Mouse (Mus musculus) inflammation-experienced regulatory T-cells, adult 6 months (primary cell): ENCODE results near the gene Lin7c. TPM values are rescaled to one million over a fixed set of nuclear protein-coding genes. Genes with fewer than 3 reads are reported as not detected.
"Not testable (repeated sequence)": the region's sequence is repeated elsewhere in the genome, so short reads cannot be mapped to it uniquely, and the experiment has no call there.

Experiments
- ATAC-seq: one replicate; pipeline ENCODE4 v1.8.0; 2017
- polyA plus RNA-seq, 3 experiments: library from polyadenylated mRNA; unstranded; fragments of 100-300 nt; shearing (Covaris generic); gene quantifications; one replicate each; pipeline ENCODE4 v1.2.1; 2017

Lin7c gene
- 10 to 100 TPM; 63.9 to 72.9 (median 64.9) TPM for polyA plus RNA-seq

GRCm38 (mm10) chr2:109890597-109890996 lies at the start of gene Lin7c:
Lin7c (plus strand) TSS chr2:109890853.
- ATAC-seq, result peak; percentile 94

DNA sequence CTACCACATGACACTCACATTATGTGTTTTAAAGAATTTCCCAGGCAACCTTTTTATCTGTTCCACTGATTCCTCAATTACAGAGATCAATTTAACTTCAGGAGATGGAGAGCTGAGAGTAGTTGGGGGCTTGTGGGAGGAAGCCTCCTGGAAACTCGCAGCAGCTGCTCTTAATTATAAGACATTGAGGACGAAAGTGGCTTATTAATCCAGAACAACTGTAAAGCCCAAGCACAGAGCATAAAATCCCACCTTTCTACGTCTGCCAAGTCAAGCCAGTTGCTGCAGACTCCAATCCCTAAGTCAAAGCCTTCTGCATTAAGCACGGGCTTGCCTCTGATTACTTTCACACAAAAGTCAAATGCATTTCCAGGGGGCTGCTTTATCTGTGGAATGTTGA lies 44.3 kb upstream of the Lin7c start:
- no peak for ATAC-seq

DNA sequence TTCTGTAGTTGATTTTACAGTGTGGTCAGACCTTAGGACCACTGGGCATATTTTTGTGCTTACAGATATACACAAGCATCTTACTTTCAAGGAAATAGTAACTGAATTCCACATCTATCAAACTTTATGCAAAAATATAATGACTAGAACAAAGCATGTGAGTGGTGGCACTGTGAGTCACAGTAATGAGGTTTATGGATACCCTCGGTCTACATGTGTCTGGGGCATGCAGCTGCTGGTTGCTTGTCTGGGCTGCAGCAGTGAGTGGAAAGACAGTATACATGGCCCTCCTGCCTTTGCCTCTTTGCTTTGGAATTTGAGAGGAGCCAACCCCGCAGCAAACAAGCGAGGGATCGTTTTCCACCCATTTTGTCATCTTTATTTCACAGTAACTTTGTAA lies 42.3 kb upstream of the Lin7c start:
- ATAC-seq, result no peak

DNA sequence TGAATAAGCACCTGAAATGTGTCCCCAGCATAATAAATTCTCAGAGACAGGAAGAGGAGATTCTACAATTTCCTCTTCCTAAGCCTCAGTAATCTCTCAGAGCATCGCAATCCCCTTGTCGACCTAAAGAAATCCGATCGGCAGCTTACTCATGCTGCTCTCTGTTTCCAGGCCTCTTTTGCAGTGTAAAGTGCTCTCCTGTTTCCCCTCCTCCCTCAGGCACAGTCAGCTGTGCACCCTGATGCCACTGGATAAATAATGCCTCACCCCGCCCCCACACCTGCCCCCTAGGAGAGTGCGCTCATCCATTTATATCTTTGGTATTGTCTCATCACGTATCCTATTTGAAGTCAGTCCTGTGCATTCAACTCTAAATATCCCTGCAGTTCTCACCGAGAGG lies 41.9 kb upstream of the Lin7c start:
- ATAC-seq, result no peak

GRCm38 (mm10) chr2:109855601-109856000 lies 35.1 kb upstream of the Lin7c start:
- ATAC-seq, result no peak

GRCm38 (mm10) chr2:109859671-109860070 lies 31.0 kb upstream of the Lin7c start:
- no peak for ATAC-seq

- ATAC-seq, result no peak
These were observed 29.8 kb upstream of the Lin7c start for GRCm38 (mm10) chr2:109860832-109861231.

- not testable (repeated sequence) for ATAC-seq
These were observed 11.2 kb upstream of the Lin7c start for GRCm38 (mm10) chr2:109879429-109879828.

- no peak for ATAC-seq
These were observed 9.5 kb upstream of the Lin7c start for GRCm38 (mm10) chr2:109881111-109881510.

GRCm38 (mm10) chr2:109881625-109882024 lies 9.0 kb upstream of the Lin7c start:
- ATAC-seq, result no peak

GRCm38 (mm10) chr2:109884106-109884505 lies 6.5 kb upstream of the Lin7c start:
- no peak for ATAC-seq

- no peak for ATAC-seq
These were observed 6.1 kb upstream of the Lin7c start for GRCm38 (mm10) chr2:109884507-109884906.

GRCm38 (mm10) chr2:109890068-109890467 lies 585 bp upstream of the Lin7c start:
- ATAC-seq, result peak; percentile 35

- peak; percentile 34 for ATAC-seq
These were observed 378 bp downstream of the Lin7c start for GRCm38 (mm10) chr2:109891031-109891430.

GRCm38 (mm10) chr2:109891471-109891870 lies 818 bp downstream of the Lin7c start:
- no peak for ATAC-seq

- peak; percentile 69 for ATAC-seq
These were observed 5.7 kb downstream of the Lin7c start for GRCm38 (mm10) chr2:109896311-109896710.

DNA sequence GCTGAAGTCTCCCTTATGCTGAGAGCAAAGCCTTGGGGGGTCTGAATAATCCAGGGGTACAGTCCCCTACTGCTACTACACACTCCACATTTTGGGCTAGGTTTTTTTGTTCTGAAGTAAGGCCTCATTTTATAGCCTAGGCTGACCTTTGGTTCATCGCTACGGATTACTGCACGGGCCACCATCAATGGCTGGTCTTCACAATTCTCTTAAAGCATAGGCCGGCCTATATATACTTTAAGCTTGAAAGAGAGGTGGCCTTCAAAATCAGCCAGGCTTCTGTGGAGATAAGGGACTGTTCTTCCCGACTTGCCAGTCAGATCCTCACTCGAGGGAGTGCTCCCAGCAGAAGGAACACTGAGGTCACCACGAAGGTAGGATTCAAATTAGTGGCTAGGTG lies 12.2 kb downstream of the Lin7c start:
- no peak for ATAC-seq

DNA sequence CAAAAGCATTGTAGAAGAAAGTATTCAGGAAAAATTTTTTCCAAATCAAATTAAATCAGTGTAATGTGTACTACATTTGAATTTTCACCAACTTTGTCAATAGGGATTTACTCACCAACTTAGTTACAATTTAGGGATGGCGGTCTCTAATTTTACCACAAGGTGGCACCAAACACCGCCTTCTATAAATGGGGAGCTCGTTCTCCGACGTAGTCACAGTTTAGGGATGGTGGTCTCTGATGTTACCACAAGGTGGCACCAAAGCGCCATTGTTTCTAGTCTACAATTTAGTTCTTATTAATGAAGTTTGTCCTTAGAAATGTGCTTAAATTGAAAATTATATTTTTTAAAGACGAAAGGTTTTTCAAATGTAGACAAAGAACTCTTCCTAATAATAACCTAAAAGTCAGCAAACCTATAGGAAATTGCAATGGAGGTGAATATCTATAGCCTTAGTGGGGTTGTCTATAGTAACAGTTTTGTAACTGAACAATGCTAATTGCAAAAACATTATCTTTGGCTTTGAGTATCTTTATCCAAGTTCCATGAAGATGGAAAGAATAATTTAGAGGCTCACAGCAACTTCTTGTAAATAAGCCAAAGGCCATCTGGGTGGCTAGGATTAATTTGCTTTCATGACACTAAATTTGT lies 13.6 kb downstream of the Lin7c start:
- ATAC-seq, result peak; percentile 98

DNA sequence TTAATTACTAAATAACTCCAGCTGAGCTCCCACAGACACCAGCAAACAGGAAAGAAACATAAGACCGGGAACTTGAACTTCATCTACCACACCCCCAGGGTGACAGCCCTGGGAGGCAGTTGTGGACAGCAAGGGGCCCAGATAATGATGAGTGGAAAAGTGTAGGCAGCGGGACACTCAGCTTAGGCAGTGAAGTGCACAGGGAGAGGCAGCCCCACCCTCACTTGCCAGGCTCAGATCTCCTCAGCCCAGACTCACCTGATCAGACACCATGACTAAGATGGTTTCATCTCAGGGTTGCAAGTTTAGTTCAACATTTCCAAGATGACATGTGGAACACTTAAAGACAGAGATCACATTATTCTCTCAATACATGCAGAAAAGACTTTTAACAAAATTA lies 18.5 kb downstream of the Lin7c start:
- ATAC-seq, result no peak

GRCm38 (mm10) chr2:109912216-109912615 lies 21.6 kb downstream of the Lin7c start:
- ATAC-seq, result no peak

- no peak for ATAC-seq
These were observed 22.1 kb downstream of the Lin7c start for GRCm38 (mm10) chr2:109912766-109913165.

- no peak for ATAC-seq
These were observed 22.6 kb downstream of the Lin7c start for GRCm38 (mm10) chr2:109913241-109913640.

DNA sequence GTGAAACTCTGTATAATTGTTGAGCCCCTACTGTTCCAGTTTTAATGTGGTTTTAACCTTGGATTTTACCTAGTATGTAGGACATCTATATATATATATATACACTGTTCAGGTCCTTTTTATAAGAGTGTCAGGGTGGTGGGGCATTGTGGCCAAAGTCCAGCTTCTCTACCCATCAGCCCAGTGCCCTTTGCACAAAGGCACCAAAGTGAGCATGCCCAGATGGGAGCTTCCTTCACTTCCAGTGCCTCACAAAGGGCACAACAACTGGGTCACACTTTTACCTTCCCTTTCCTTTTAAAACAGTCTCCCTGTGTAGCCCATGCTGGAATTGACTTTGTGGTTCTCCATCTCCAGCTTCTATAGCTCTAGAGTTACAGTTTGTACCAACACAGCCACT lies 23.9 kb downstream of the Lin7c start:
- ATAC-seq, result no peak

GRCm38 (mm10) chr2:109916782-109917495 lies 26.3 kb downstream of the Lin7c start:
- no peak for ATAC-seq
